Mouse (Mus musculus) ES-Bruce4 (cell line): ENCODE measurements at regions not wholly inside any gene's neighbourhood (a gene's known extent, or its start where the extent isn't known, plus 50 kb on each side); places are given as distances from the start of the nearest gene placed in this dataset.

Source experiments
- CTCF ChIP-seq: IDR thresholded peaks from one replicate; pipeline ENCODE4 v1.8.1; 2011; ENCODE audit warnings: low read depth, low read length
- EP300 ChIP-seq: IDR thresholded peaks from 2 replicates; pipeline ENCODE4 v1.6.1; 2011; ENCODE audit warnings: low read depth, low read length; ENCODE audit not compliant: insufficient read depth
- POLR2A ChIP-seq: IDR thresholded peaks from one replicate; pipeline ENCODE4 v1.8.1; 2011; ENCODE audit warnings: low read length; ENCODE audit not compliant: insufficient read depth

DNA sequence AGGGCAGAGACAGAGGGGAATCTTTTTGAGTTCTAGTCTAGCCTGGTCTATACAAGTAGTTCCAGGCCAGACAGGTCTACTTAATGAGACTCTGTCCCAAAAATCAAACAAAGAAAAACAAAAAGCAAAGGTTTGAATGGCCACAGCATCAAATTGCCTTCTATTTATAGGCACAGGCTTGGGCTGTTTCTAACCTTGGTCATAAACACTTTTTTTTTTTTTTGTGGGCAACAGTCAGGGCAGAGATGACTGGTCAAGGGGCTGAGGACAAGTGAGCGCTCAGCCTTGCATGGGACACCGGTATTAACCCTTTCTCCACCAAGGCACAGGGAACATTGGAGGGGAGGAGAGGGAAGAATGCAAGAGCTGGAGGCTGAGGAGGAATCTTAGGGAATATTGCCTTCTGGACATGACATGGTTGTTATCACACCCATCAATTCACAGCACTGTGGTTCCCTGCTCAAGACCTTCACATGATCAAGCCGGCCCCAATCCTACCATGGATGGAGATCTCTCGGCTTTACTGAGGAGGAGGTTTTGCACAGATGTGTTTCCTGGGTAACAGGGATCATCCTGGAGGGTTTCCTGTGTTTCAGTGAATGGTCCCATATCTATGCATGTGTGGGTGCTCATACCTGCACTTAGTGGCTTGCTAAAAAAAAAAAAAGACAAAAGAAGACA, 59.8 kb upstream of the Ubash3b start:
- no peak for TF ChIP-seq CTCF
- no peak for TF ChIP-seq POLR2A
- TF ChIP-seq EP300 = no peak
